Mouse (Mus musculus): ENCODE measurements at regions not wholly inside any gene's neighbourhood (a gene's known extent, or its start where the extent isn't known, plus 50 kb on each side); places are given as distances from the start of the nearest gene placed in this dataset.

DNA sequence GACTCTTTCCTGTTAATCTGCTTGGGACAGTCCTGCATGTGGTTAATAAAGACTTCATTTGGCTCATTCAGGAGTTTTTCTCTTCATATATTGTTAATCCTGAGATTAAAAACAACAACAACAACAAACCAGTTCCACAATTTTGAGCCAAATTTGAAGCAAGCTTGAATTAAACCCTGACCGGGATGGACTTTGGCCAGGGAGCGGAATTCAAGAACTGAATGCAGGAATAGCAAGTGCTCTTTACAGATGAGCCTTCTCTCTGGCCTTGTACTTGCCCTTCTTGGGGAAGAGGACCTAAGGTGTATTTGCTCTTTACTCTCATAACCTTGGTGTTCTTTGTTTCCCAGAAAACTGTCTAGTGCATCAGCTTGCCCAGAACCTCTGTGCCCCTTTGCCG is 161.6 kb downstream of the 9530068E07Rik start:
- no peak for TF ChIP-seq POLR2A (IDR thresholded peaks at IDR 0.05; ENCODE audit: borderline replicate concordance, extremely low read depth, insufficient read depth, insufficient read length, poor library complexity, severe bottlenecking)
- no peak for TF ChIP-seq CTCF (IDR thresholded peaks at IDR 0.05; ENCODE audit: borderline replicate concordance, extremely low read depth, insufficient read depth, insufficient read length)
